Mouse (Mus musculus) CD8-positive naive resting alpha-beta T cell, adult 2 months (primary cell): ENCODE data around the gene Rap1gap.

Experiments used
- DNase-seq, 2 experiments: peaks; one replicate each; pipeline ENCODE4 v3.0.0; 2022; ENCODE audit warnings: low read depth in 2 of 2, low spot score in 2 of 2

Rap1gap gene

DNA sequence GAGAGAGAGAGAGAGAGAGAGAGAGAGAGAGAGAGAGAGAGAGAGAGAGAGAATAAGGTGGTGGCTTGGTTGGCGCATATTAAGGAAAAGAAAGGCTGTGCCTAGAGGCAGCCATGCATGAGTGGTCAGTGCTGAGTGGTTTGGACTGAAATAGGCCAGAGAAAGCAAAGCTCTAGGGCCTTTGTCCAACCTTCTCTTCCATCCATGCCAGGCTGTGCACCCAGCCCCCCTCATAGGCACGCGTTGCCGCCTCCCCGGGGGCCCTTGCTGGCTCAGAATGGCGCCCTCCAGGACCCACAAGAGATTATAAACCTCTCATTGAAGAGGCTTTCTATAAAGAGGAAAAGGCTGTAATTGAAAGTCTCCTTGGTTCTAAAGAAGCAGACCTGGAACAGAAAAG lies 3.0 kb upstream of the Rap1gap start:
- no peak for DNase-seq

DNA sequence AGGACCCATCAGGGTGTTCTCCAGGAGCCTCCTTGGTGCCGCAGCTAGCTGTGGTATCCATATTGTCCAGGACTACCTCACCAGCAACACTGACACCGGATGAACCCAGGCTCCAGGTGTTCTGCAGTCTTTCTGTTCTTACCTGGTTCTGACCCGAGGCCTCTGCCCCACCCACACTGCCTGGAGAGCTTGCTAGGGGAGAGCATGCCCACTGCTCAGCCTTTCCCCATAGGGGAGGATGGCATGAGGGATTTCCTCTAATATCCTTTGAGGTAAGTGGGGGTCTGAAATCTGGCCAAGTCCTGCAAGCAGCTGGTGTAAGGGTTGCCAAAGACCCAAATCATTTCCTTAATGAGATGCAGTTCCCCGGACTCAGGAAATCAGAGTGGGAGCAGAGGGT lies 1.0 kb upstream of the Rap1gap start:
- no peak for DNase-seq

DNA sequence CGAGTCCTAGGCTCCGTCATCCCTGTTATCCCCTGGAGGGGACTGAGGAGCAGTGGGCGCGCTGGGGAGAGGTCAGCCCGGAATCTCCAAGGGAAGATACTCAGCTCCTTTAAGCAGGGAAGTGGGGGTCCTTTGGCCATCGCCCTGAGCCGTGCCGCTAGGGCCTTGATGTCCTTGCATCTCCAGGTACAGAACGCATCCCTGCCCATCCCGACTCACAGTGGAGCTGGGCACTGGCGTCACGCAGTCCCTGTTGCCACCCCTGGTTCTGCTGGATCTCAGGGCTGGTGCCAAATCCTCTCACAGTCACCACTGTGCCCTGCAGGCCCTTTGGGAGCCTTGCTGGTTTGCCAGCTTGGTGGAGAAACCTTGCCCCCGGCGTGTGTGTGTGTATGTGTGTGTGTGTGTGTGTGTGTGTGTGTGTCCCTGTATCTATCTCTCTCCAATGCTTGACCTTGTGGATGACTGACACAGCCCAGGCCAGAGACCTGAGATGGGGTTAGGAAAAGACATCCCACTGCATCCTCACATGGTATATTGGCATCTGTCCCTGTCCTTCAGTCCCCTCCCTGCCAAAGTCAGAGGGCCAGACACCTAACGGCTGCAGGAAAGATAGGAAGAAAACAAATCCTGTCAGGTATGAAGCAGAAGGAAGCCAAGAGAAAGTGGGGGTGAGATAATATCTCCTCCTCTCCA lies 602 bp downstream of the Rap1gap start:
- DNase-seq, result no peak

DNA sequence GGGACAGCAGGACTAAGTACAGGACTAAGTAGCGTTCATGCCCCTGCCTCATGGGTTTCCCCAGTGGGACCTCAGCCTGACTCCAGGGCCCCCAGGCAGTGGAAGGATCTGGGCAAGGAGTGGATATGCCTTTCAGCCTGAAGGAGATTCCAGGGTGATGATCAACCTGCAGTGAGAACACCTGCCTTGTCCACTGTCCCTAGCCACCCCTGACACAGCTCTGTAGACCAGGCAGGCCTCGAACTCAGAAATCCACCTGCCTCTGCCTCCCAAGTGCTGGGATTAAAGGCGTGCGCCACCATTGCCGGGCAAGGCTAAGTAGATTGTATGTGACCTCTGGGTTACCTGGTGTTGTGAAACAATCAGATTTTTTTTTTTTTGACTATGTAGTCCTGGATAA lies 1.3 kb downstream of the Rap1gap start:
- no peak for DNase-seq

DNA sequence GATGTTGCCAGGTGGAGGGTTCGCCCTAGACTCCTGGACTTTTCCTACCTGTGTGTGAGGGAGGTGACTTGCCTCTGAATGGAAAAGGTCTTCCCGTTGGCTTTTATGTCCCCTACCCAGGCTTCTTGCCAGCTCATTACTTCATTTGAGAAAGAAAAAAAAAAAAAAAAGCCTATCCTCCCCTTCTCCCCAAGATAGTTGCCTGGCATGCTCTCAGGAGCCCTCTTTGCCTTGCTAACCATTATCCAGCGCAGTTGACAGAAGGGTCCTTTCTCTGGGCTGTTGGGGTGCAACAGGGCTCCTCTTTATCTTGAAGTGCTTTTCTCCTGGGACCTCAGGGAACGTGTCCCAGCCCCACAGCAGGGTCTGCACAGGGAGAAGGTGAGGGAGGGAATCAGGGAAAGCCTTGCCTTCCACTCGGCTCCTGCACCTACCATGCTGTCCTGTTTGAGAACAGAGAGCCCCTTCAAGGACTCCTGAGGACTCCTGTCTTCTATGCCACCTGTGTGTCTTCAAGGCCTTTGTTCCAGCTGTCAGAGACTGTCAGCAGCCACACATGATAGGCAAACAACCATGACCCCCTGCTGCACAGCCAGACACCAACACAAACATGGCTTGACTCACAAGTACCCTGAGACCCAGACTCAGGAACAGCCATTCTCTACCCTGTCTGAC lies 1.9 kb downstream of the Rap1gap start:
- DNase-seq, result no peak

DNA sequence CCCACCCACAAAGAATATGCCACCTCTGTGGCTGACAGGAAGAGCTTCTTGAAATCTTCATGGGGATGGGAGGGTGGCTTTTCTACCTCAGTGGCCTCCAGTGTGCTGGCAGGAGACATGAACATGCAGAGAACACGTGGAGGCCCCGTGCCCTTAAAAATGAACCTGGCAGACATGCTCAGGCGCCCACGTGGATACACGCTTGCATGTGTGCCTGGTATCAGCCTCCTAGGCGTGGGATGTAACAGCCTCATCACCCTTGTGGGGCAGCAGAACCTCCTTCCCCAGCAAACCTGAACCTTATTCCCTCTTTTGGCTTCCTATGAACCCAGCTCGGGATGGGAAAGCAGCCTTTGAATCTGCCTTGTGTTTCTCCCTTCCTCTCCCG lies 2.4 kb downstream of the Rap1gap start:
- DNase-seq, result no peak

DNA sequence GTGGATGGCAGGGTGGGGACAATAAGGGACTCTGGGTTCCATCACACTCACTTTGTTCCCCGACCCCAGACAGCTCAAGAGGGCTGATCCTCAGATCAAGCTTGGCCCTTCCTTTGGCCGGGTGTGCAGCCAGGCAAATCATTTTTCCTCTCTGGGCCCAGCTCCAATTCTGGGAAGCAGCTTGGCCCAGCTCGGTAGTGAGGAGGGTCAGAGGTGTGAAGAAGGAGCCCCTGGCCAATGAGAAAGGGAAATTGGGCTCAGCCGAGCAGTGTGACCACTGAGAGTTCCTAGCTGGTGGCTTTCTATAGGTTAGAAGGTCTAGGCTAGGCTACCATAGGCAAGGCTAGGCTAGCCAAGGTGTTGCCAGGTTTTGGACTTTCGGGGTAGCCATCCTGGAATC lies 3.2 kb downstream of the Rap1gap start:
- no peak for DNase-seq

DNA sequence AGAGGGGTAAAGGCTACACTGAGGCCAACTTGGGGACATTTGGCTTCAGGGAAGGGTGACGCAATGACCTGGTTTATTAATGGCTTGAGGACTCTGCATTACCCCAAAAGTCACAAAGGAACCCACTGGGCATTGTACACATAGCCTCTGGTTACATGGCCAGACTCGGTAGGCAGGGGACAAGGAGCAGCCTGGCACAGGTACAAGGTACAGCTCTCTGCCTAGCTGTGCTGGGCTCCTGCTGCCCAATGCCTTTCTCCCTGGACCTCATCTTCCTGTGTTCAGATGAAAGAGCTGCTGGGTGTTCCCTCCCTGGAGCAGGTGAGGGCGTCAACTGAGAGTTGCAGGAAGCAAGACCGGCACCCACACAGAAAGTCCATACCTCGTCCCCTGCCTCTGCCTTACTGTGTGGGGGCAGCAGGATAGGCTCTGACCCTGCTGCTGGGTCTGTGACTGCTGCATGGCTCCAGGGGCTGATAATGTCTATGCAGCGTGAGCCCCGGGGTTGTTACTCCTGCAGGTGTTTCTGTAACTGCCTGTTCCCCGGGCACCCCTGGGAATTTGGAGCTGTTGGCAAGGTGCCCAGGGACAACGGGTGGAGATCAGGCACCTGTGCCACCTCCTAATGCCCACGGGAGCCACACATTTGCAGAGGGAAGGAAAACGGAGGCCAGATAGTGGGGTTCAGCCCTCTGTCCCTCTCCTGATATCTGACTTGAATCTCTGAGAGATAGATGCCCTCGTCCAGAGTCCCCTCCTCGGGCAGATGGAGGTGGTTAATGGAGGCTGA lies 7.4 kb downstream of the Rap1gap start:
- DNase-seq, result no peak

DNA sequence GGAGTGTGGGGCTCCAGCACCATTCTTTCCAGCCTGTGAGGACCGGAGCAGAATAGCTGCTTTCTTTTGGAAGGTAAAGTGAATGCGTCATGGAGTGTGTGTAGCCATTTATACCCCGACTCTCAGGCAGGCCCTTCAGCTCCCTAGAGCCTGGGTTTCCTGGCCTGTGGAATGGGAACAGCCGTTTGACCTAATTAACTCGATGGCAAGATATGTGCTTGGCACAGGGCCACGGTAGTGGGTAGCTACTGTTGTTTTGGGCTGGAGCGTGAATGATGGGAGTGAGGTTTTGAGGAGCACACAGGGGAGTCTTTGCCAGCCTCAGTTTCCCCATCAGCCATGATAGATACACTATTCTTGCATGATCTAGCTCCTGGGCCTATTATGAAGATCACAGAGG lies 11.0 kb downstream of the Rap1gap start:
- no peak for DNase-seq

DNA sequence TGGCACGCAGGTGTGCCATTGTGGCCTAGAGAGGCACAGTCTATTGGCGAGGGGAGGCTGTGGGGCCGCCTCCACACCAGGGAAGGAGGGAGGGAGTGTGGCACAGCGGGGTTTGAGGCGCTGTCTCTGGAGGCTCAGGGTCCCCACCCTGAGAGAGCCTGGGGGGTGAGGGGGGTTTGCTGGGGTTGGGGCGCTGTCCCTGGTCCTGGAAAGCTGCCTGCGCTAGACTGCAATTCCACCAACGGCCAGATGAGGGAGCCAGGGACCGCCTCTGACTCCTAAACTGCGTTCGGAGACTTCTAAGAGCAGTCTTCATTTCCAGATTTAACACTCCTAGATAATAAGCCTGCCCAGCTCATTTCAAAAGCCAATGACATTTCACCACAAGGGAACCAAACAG lies 11.5 kb downstream of the Rap1gap start:
- DNase-seq, result peak; percentile 44 to 61

DNA sequence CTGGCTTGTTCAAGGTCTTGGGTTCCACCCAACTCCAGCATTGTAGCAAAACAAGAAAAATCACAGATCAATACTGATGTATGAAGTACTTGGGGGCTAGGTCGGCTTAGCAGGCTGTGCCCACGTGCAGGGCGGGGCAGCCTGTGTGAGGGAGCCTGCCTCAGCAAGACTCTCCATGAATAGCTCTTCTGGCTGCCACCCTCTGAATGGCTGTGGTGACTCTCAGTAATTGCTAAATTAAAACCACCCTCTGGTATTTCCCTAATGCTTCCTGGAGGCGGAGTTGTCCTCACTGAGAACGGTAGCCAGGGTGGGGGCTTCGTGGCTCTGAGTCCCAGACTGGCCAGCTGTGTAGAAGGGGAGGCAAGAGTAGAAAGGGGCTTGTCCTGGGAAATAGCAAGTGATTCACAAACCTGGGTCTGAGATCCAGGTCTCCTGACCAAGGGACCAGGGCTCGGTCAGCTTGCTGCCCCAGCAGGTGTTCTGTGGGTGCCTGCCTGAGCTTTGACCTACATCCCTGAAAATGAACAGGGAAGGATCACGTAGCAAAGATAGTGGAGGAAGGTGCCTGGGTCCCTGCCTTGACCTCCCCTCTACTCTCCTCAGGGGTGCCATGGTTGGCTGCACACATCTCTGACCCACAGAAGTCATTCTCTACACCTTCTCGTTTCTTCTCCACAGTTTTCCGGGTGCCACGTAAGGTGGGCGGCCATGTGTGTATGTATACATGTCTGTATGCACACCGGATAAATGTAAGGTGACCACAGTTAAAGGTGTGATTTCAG lies 12.4 kb downstream of the Rap1gap start:
- DNase-seq, result no peak

DNA sequence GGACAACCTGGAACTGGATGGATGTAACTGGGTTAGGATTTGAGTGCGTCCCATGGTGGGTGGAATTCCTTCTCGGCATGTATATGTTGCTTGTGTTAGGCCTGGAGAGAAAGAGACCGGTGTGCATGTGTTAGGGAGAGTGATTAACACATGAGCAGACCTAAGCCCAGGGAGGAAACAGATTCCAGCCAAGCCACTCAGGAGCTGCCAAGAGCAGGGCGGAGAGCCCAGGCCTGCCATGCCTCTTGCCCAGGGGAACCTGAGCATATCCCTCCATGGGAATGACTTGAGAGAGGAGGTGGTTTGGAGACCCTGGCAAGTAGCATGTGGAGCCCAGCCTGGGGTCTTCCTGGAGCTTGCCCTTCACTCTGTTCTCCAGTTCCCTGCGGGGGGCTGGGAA lies 13.4 kb downstream of the Rap1gap start:
- no peak for DNase-seq

DNA sequence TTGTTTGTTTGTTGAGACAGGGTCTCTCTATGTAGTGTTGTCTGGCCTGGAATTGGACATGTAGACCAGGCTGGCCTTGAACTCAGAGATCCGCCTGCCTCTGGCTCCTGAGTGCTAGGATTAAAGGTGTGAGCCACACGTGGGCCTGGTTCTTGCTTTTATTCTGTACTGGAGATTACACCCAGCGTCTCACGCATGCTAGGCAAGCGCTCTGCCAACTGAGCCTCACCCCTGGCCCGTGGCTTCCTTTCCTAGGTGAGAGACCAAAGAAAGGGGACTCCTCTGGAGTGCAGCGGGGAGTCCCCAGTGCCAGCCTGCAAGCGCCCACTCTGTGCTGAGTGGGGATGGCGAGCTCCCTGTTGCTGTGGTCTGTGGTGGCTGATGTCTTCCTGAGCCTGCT lies 14.0 kb downstream of the Rap1gap start:
- DNase-seq, result no peak

DNA sequence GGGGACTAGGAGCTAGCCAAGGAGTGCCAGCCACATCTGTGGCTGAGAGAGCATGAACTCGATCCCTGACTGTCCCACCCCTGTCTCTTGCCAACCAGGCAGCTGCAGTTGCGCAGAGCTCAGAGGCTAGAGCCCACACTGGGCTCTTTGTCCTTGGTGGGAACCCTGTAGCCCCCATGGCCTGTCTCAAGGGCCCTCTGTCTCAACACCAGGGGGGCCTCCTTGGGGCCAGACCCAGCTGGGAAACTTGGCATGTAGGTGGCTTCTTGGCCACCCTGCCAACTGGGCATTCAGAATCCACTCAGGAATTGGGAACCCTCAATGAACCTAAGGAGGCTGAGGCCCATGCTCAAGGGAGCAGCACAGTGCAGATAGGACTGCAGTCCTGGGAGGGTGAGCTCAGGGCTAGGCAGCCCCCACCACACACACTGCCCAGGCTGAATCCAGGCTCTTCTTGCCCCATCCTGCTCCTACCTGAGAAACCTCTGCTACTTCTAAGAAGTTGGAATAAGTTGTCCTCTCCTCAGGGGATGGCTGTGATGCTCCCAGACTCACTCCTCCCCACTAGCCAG lies 15.5 kb downstream of the Rap1gap start:
- DNase-seq, result no peak

DNA sequence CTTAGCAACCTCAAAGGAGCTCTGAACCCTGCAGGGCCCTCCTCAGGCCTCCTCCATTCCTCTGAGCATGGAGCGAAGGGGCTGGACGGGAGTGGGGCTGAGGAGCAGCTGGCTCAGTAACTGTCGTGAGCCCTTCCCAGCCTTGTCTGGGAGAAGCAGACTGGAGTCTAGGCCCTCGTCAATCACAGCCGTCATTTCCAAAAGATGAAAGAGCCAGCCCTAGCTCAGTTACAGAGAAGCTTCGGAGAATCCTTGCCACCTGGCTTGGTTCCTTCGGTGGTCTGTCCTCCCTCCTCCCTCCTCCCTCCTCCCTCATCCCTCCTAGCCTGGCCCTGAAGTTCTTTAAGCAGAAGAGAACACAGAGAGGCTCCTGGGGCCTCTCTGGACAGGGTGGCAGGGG lies 16.2 kb downstream of the Rap1gap start:
- DNase-seq, result no peak

DNA sequence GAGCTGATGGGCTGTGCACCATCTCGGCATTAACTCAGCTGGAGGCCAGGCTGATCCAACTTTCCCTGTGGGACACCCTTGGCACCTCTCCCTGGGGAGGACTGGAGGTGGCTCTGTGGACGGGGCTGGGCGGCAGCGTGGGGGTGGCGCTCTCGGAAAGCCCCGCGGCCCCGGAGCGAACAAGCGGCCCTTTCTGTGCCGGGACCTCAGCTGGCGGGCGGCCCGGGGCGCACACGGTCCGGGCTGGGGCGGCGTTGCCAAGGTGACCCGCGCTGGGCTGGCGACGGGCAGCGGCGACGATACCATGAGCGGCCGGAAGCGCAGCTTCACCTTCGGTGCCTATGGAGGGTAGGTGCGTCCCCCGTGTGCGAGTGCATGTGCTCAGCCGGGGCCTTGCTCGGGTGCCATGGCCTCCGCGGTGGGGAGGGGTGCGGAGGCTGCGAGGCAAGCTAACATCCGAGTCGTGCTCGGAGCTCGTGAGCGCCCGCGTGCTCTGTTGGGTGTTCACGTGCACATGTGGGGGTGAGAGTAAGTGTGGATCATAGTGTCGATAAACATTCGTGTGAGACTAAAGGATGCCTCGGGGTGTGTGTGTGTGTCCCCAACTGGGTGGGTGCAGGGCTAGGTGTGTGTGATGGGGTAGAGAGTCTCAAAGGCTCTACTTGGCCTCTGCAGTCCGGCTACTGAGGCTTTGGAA lies 17.0 kb downstream of the Rap1gap start:
- no peak for DNase-seq

DNA sequence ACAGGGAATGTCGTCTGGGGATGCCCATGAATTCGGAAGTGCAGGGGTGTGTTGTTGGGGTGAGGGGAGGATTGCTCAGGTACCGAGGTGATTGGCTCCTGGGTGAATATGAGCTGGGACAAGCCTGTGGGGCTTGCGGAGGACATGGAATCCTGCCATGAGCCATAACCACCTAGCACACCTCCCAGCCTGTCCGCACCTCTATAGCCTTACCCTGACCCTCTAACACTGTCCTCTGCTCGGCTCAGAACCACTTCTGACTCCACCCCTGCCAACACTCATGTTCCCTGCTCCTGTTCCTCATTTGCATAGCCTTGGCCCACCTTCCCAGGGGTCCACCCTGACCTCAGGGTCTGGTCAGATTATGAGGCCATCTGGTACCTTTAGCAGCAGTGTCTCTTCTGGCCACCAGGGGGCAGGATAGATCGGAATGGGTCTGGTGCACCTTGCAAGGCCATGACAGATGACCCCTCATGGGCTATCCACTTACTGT lies 18.5 kb downstream of the Rap1gap start:
- peak in 1 of 2 experiments; percentile 18 for DNase-seq

DNA sequence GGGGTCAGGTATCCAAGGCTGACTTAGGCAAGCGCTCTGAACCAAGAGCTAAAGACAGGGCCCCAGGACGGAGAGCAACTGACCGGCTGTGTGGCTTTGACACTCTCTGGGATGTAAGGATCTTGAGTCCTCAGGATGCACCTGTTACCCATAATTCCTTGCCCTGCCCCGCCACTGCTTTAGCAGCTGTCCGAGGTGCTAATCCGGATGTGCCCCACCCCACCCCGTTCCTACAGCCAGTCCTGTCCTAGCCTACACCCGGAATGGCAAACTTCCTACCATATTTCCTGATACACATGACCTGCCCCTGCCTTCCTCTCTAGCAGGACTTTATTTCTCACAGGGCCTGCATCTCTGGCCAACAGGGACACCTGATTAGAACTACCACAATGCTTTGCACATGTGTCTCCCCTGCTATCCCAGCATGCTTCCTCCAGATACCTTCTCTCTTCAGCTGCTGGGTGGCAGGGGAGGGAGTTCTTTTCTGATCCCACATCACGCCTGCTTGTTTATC lies 20.4 kb downstream of the Rap1gap start:
- DNase-seq, result no peak

DNA sequence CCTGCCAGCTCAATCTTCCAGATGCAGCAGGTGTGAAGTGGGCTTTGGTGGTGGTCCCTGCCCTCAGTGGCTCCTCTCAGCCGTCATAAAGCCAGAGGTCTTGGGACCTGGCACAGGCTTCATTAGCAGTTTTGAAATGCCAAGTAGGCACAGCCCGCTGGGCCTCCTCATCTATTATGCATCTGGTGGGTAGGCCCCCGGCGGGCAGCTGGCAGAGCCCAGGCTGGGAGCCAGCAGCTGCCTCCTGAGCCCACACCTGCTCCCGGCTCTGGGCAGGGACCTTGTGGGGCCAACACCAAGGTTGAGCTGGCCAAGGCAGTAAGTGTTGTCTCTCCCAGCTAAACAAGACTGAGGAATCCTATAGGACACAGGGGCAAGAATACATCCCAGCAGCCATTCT lies 21.8 kb downstream of the Rap1gap start:
- DNase-seq, result no peak

DNA sequence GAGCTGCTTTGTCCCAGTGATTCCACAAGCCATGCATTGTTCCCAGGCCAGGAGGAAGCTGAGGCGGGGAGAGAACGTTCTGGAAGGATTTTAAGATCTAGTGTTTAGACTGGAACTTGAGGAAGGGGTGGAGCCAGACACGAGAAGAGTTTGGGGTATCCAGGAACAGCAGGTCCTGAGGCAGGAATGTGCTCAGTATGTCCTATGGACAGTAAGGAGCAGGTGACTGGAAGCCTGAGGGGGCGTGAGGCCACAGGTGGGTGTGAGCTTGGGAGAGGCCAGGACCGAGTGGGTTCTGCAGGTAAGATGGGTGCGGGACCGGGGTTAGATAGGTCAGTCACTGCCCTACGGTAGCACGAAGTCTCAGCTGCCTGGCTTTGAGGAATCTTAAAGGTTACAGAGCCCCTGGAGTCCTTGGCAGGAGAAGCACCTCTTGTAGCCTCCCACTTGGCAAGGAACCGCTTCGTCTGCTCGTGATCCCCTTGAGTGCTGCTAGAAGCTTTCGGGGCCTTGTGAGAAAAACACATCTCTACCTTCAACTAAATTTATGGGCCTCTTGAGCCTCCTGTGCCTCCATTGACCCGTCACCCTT lies 22.8 kb downstream of the Rap1gap start:
- DNase-seq, result no peak
